Mouse (Mus musculus) embryonic facial prominence, embryonic 10.5 days (tissue): ENCODE measurements around the gene Gm26566. TPM values are rescaled to one million over a fixed set of nuclear protein-coding genes. Genes with fewer than 3 reads are reported as not detected.

Experiments used
- polyA plus RNA-seq: library from polyadenylated mRNA; unstranded; fragments of >200 nt; fragmentation: Nextera tagmentation; extraction: Ambion mirVana; gene quantifications from 2 replicates; pipeline ENCODE4 v1.2.1, GENCODE M21; 2016

The Gm26566 gene
- polyA plus RNA-seq, 1 experiment from 2014 or later = 0.90 TPM

Other genes with a start within 250 kb of the Gm26566 start
- gene Ifnb1, start 199.0 kb upstream of the Gm26566 start, polyA plus RNA-seq = not detected in 2 replicates
- not detected in 2 replicates for gene Ifna15, start 163.6 kb upstream of the Gm26566 start, polyA plus RNA-seq
- not detected in 2 replicates for gene Ifna14, start 150.0 kb upstream of the Gm26566 start, polyA plus RNA-seq
- not detected in 2 replicates for gene Ifna9, start 129.4 kb upstream of the Gm26566 start, polyA plus RNA-seq
- not detected in 2 replicates for gene Ifna12, start 118.4 kb upstream of the Gm26566 start, polyA plus RNA-seq
- gene C87499, start 87.4 kb upstream of the Gm26566 start, polyA plus RNA-seq = not detected in 2 replicates
- not detected in 2 replicates for gene Ifna13, start 77.3 kb upstream of the Gm26566 start, polyA plus RNA-seq
- gene Ifna16, start 44.9 kb upstream of the Gm26566 start, polyA plus RNA-seq = not detected in 2 replicates
- not detected in 2 replicates for gene Ifna2, start 37.9 kb upstream of the Gm26566 start, polyA plus RNA-seq
- not detected in 2 replicates for gene Ifnab, start 30.4 kb upstream of the Gm26566 start, polyA plus RNA-seq
- gene Klhl9, start 660 bp downstream of the Gm26566 start, polyA plus RNA-seq = 100 and 110 TPM in 2 replicates
- not detected in 2 replicates for gene Gm13271, start 33.1 kb downstream of the Gm26566 start, polyA plus RNA-seq
- gene Gm13283, start 38.3 kb downstream of the Gm26566 start, polyA plus RNA-seq = 0.14 and 0.20 TPM in 2 replicates
- gene Gm13290, start 52.0 kb downstream of the Gm26566 start, polyA plus RNA-seq = not detected in 2 replicates
- gene Gm13289, start 55.1 kb downstream of the Gm26566 start, polyA plus RNA-seq = not detected in 2 replicates
- gene Gm13272, start 58.0 kb downstream of the Gm26566 start, polyA plus RNA-seq = not detected in 2 replicates
- 0.14 TPM in 1 of 2 replicates, not detected in the other for gene Ifnz, start 60.3 kb downstream of the Gm26566 start, polyA plus RNA-seq
- not detected in 2 replicates for gene Gm13276, start 63.9 kb downstream of the Gm26566 start, polyA plus RNA-seq
- gene Gm13277, start 66.8 kb downstream of the Gm26566 start, polyA plus RNA-seq = not detected in 2 replicates
- not detected in 2 replicates for gene Gm13278, start 69.7 kb downstream of the Gm26566 start, polyA plus RNA-seq
- not detected in 2 replicates for gene Gm13275, start 72.7 kb downstream of the Gm26566 start, polyA plus RNA-seq
- not detected in 2 replicates for gene Gm13279, start 75.6 kb downstream of the Gm26566 start, polyA plus RNA-seq
- gene Gm13285, start 77.9 kb downstream of the Gm26566 start, polyA plus RNA-seq = 0.28 and 0.35 TPM in 2 replicates
- not detected in 2 replicates for gene Gm13287, start 81.4 kb downstream of the Gm26566 start, polyA plus RNA-seq
- gene Gm13288, start 83.7 kb downstream of the Gm26566 start, polyA plus RNA-seq = not detected in 2 replicates
- not detected in 2 replicates for gene Ifna7, start 94.4 kb downstream of the Gm26566 start, polyA plus RNA-seq
- gene Ifna11, start 98.2 kb downstream of the Gm26566 start, polyA plus RNA-seq = not detected in 2 replicates
- gene Ifna6, start 105.6 kb downstream of the Gm26566 start, polyA plus RNA-seq = not detected in 2 replicates
- gene Ifna5, start 113.7 kb downstream of the Gm26566 start, polyA plus RNA-seq = not detected in 2 replicates
- not detected in 2 replicates for gene Ifna4, start 120.1 kb downstream of the Gm26566 start, polyA plus RNA-seq
- gene Ifna1, start 128.3 kb downstream of the Gm26566 start, polyA plus RNA-seq = not detected in 2 replicates
- not detected in 2 replicates for gene Ifne, start 158.4 kb downstream of the Gm26566 start, polyA plus RNA-seq